Mouse (Mus musculus): Measurements from ENCODE around the gene Gm6034.
"Not testable (repeated sequence)": the region's sequence is repeated elsewhere in the genome, so short reads cannot be mapped to it uniquely, and the experiment has no call there.

Gm6034 gene

DNA sequence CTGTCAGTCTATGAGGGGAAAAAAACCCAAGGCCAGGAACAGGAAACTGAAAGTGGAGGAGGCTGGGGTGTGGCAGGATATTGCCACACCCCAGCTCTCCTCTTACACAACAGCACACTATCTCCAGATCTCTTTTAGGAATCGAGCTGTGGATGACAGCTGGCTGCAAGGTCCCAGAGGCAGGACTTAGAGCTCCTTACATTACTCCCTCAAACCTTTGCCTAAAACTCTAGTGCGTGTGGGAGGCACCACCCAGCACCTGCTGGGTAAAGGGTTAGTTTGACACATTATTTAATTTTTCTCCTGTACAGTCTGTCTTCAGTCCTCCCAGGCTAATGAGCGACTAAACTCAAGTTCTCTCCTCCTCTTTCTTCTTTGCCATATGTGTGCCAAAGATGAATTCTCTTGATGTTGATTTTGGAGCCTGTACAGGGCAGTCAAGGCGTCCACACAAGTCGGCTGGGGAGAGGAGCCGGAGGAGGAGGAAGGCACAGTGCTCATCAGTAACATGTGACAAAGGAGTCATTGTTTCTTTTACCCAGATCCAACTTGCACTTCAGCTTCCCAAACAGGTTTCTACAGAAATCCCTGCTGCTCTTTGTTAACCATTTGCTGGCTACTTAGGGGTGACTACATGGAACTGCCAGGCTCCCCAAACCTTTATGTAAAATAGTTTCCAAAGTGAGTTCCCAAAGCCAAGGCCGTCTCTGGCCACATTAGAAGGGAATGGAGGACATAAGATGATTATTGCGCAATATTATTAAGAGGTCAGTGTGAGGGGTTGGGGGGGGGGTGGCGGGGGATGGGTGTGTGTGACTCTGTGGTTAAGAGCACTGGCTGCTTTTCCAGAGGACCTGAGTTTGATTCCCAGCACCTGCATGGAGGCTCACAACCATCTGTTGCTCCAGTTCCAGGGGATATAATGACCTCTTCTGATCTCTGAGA lies 18.8 kb upstream of the Gm6034 start:
- peak; percentile 94 for DNase-seq (ENCODE audit: low read depth)

DNA sequence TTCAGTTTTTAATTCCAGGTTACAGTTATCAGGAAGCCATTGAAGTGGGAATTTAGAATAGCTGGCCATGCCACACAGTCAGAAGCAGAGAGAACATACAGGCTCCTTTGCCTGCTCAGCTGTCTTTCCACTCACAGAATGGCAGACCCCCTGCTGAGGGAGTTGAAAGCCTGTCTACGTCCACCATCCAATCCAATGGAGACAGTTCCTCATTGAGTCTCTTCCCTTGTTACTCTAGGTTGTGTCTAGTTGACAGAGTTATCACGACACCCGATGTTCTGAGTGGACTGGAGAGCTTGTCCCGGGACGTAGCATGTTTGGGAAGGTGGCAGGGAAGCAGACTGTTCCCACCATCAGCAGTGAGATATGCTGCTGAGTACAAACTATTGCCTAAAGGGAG lies 17.6 kb upstream of the Gm6034 start:
- no peak for DNase-seq (ENCODE audit: low read depth)

DNA sequence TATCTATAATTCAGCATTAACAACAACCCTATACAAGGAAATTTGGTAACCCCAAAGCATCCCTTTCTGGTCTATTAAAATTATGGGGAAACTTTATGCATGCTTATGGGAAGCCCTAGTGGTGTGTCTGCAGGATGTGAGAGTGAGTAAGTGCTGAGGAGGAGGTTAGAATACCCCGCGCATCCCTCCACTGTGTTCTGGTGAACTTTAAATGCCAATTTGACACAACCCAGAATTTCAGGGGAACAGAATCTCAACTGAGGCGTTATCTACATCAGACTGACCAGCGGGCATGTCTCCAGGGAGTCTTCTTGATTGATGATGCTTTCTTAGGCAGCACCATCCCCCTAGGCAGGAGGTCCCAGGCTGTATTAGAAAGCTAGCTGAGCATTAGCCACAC lies 16.9 kb upstream of the Gm6034 start:
- no peak for DNase-seq (ENCODE audit: low read depth)

DNA sequence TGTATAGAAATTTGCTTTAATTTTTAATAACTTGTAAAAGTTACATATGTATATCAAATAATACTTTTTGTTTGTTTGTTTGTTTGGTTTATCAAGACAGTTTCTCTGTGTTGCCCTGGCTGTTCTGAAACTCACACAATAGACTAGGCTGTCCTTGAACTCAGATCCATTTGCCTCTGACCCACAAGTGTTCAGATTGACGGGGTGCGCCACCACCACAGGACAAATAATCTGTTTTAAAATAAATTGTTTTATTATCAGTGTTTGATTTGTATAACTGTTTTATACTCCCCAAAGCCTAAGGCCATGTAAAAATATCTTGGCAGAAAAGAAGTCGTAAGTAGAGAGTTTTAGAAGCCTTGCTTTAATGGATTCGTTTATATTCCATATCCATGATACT lies 15.1 kb upstream of the Gm6034 start:
- no peak for DNase-seq (ENCODE audit: low read depth)

DNA sequence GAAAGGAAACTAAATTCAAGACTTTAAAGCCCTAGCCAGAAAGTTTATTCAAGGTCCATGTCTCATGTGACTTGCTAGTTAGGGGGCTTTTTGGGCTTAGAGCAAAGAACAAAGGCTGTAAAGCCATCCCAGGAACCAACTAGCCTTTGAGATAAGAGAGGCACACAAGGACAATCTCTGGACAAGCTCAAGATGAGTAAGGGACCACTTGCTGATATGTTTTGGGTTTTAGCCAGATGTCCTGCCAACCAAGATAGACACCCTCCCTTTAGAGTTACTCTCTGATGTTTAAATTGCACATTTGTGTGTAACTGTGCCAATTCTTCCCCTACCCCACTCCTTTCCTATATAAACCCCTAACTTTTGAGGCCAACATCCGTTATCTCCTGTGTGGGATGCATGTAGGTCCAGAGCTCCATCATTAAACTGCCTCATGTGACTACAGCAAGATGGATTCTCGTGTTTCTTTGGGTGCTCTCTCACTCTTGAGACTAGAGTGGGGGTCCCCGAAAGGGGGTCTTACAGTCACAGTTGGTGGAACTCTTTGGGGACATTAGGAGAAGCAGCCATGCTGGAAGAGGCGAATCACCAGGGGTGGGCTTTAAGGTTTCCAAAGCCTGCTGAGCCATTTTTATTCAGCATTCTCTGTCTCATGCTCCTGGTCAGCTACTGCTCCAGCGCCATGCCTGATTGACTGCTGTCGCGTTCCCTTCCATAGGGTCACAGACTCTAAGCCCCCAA lies 13.7 kb upstream of the Gm6034 start:
- no peak for DNase-seq (ENCODE audit: low read depth)

DNA sequence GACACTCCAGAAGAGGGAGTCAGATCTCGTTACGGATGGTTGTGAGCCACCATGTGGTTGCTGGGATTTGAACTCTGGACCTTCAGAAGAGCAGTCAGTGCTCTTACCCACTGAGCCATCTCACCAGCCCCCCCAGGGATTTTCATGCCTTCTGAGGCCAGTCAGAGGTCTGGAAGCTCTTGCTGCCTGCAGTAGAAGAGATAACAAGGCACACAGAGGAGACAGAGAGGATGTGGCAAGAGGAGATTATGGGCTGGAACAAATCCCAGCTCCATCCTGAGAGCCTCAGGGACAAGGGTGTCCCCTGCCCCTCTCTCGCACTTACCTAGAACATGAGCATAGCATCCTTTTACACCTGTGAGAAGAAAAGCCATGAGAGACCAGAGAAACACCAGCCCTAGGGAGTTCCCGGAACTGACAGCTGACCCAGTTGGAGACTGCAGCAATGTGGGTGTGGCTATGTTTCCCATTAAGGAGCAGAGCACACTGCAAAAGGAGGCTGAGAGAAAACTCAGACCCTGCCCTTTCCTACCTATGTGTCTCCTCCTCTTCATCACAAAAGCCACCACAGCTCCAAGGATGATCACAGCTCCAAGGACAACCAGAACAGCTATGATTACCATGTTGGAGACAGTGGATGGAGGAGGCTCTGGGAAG lies 12.6 kb upstream of the Gm6034 start:
- DNase-seq (ENCODE audit: low read depth): peak; percentile 31

DNA sequence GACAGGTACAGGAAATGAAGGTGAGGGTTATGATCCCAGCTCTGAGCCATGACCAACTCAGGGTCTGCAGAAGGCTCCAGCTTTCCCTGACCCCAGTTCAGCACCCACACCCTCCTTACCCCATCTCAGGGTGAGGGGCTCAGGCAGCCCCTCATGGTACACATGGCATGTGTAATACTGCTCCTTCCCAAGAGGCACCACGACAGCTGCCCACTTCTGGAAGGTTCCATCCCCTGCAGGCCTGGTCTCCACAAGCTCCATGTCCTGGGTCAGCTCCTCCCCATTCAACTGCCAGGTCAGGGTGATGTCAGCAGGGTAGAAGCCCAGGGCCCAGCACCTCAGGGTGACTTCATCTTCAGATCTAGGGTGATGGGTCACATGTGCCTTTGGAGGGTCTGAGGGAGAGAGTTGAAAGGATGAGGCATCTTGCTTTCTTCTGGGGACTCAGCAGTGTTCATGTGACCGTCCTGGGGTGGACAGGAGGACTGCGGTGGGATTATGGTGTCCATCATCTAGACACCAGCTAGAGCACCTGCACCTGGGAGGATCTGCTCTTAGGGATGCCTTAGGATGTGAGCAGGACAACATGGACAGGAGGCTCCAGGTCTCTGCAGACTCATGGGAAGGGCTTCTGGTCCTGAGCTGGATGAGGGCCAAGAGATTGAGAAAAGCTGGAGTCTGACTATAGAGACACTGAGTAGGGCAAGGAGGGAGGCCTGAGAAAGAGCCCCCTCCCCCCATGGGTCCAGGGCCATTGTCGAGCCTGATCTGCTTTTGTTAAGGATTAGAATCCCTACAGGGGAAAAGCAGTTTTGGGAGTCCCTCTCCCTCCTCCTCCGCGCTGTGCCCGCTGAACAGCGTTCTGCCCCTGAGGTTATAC lies 11.8 kb upstream of the Gm6034 start:
- DNase-seq (ENCODE audit: low read depth): not testable (repeated sequence)

DNA sequence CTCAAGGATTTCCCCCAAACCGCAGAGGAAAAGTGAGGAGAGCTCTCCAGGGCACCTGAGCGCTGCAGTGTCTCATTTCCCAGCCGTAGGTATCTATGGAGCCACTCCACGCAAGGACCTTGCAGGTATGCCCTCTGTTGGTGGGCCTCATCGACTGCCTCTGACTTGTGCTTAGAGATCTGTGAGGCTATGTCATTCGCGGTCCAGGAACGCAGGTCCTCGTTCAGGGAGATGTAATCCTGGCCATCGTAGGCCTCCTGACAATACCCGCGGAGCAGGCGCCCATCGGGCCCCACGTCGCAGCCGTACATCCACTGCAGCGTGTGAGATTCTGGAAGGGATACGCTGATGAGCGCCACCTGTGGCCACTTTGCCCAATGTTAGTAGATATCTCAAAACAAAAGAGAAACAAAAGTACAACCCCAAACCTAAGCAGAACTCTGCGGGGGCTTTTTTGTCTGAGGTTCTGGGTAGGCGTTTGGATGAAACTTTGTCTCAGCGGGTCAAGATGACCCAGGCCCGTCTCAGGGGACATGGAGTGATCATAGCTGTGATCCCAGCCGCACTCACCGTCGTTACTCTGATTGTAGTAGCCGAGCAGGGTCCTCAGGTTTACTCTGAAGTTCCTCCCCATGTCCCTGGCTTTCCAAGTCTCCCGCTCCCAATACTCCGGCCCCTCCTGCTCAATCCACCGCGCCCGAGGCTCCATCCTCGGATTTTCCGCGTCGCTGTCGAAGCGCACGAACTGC lies 11.0 kb upstream of the Gm6034 start:
- DNase-seq (ENCODE audit: low read depth): peak; percentile 66

DNA sequence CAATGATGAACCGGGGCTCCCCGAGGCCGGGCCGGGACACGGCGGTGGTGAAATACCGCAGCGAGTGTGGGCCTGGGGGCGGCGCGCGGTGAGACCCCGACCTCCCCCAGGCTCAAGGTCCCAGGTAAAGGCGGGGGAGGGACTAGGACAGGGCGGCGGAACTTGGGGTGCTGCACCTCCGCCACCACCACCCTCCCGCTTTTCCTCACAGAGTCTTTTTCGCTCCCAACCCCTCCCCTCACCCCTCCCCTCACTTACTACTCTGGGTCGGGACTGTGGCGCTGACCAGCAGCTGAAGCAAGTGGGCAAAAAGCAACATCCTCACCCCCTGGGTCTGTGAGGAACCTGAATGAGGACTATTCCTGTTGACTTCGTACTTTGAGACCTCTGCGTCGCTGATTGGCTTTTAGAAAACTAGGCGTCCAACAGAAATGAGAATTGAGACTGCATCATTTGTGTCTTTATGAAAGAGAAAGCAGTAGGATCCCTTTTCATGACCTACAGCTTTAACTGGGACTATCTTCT lies 10.3 kb upstream of the Gm6034 start, which contains the start of gene H2-T23:
H2-T23 (minus strand) TSS at position 505 of the 525 bp plus-strand sequence.
- DNase-seq (ENCODE audit: low read depth): peak; percentile 92

DNA sequence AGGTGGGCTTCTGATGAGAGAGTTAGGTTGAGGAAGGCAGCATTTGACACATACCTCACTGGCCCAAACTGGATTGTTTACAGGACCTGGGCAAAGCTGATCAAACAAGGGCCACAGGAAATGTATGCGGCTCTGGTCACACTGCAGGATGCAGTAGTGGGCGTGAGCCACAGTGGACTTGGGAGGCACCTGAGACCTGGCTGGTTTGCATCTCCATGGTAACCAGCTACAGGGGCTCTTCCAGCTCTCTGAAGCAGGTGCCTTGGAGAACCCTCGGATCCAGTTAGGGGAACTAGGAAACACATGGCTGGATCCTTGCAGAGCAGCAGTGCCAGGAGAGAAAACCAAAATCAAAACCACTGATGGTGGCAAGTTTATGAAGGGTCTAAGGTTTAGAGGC lies 8.2 kb upstream of the Gm6034 start:
- DNase-seq (ENCODE audit: low read depth): not testable (repeated sequence)

DNA sequence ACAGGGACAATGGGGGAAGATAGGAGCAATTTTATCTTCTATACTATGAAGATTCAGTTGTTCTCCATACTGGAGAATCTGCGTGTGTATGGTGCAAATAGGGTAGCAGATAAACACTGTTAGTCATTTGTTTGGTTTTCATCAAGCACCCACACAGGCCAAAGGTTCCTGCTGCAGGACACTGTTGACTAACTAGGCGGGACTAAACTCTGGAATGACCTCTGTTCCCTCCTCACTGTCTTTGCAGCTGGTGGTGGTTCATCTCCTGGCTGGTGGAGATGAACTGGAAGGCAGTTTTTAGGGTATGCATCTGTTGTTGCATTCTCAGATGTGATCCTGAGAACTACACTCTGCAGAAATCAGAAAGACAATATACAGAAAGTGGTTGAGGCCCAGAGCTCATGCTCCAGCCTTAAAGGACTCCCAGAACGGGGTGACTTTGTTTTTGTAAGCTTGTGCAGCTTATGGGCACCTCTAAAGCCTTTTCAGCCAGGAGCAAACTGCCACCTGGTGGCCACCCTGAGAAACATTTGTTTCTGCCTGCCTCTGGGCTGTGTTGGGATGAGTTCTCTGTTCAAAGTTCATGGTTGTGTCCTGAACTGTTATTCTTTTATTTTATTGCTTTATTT lies 7.6 kb upstream of the Gm6034 start:
- peak; percentile 81 for DNase-seq (ENCODE audit: low read depth)

DNA sequence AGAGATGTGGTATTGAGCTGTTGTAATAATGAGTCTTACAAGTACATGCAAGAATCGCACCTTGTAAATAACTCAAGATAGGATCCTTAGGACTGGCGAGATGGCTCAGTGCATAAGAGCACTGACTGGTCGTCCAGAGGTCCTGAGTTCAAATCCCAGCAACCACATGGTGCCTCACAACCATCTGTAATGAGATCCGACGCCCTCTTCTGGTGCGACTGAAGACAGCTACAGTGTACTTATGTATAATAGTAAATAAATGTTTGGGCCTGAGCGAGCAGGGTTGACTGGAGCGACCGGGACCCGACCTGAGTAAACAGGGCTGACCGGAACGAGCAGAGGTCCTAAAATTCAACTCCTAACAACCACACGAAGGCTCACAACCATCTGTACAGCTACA lies 6.6 kb upstream of the Gm6034 start:
- DNase-seq (ENCODE audit: low read depth): not testable (repeated sequence)

DNA sequence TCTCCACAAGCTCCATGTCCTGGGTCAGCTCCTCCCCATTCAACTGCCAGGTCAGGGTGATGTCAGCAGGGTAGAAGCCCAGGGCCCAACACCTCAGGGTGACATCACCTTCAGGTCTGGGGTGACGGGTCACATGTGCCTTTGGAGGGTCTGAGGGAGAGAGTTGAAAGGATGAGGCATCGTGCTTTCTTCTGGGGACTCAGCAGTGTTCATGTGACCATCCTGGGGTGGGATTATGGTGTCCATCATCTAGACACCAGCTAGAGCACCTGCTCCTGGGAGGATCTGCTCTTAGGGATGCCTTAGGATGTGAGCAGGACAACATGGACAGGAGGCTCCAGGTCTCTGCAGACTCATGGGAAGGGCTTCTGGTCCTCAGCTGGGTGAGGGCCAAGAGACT lies 2.2 kb upstream of the Gm6034 start:
- not testable (repeated sequence) for DNase-seq (ENCODE audit: low read depth)

DNA sequence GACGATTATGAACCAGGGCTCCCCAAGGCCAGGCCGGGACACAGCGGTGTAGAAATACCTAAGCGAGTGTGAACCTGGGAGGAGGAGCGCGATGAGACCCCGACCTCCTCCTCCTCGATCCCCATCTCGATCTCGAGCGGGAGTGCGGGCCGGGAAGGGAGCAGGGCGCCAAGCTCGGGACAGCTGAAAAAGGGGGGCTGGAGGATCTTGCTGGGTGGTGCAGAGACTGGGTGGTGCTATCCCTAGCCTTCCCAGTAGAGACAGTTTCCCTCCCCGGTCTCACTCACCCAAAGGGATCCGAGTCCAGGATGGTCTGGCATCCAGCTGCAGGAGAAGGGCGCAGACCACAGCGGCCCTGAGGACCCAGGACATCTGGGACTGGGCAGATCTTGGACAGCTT lies 706 bp upstream of the Gm6034 start:
- DNase-seq (ENCODE audit: low read depth): not testable (repeated sequence)

DNA sequence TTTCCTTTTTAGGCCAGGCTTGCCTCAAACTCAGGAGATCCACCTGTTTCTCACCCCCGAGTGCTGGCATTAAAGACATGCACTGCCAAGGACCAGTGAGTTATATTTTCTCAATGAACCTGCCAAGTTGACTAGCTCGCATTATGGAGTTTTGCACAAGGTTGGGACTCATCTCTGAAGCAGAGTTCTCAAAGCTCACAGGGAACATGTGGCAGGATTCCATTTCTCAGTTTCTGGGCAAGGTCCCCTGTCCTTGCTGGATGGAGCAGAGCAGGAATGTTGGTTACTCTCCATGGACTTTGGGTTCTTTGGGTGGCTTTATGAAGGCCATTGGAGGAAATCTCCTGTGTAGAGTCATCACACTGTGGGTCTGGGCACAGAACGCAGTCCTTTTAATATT lies 525 bp downstream of the Gm6034 start:
- no peak for DNase-seq (ENCODE audit: low read depth)

DNA sequence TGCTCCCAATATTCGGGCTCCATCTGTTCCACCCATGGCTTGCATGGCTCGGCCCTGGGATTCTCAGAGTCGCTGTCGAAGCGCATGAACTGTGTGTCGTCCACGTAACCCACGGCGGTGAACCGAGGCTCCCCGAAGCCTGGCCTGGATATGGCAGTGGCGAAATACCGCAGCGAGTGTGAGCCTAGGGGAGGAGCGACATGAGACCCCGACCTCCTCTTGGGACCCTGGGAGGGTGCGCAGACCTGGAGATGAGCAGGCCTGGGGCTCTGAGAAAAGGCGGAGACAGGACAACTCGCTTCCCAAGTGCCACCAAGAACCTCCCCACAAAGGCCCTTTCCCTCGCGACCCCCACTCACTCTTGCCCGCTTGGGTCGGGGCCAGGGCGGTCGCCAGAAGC lies 15.2 kb downstream of the Gm6034 start:
- DNase-seq (ENCODE audit: low read depth): not testable (repeated sequence)

DNA sequence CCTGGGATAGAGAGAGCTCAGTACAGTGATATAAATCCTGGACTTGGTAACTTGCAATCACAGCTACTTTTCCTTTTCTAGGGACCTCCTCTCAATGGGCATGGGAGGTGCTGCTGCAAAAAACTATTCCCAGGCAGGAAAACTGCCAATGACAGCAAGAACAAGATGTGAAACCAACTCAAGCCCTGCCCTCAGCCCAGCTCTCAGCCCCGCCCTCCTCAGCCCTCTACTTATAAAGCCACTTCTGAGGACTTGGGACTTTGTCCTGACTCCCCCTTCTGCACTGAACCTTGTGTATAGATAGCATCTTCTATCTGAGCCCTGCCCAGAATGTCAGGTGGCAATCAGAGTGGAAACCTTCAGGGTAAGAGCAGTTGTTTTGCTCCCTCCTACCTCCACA lies 15.6 kb downstream of the Gm6034 start, which contains the start of gene Gm11127:
Gm11127 (minus strand) TSS at position 10 of the 400 bp plus-strand sequence.
- not testable (repeated sequence) for DNase-seq (ENCODE audit: low read depth)

DNA sequence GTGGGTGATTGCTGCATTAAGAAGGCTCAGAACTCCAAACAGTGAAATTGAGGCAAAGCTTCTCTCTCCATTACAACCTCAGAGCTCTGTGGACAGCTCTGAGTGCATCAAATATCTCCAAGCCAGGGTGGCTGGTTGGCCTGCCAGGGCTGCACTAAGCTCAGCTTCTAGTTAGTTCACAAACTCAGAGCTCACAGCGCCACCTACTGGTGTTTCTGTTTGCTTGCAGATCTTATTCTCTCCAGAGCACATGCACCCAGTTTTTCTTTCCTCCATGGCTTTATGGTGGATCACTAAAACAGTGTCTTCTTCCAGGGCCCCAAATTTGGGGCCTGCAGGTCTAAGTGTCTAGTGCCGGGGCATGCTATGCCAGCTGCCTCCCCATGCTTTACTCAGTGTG lies 18.1 kb downstream of the Gm6034 start:
- peak; percentile 91 for DNase-seq (ENCODE audit: low read depth)

DNA sequence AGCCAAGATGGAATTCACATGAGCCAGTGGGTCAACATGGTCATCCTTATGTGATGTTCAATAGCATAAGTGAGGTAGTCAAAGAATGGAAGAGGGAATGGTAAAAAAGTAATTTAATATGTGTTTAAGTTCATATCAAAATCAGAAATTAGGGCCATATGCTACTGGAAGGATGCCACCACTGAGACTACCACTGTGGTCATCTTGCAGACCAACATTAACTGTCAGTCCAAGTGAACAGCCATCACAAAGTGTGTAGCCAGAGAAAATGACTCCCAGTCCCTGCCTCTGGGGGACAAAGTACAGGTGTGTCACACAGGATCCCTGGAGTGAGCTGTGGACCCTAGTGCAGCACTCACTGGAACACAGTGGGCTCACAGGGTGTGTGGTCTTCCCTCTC lies 39.1 kb downstream of the Gm6034 start:
- DNase-seq (ENCODE audit: low read depth): not testable (repeated sequence)

All from 416B (cell line).